Mouse (Mus musculus): ENCODE measurements around the gene Ppan.

Gene Ppan

GRCm38 (mm10) chr9:20923258-20923657 lies 35.3 kb downstream of the Ppan start:
- ATAC-seq (ENCODE audit: low TSS enrichment) = no peak
